Mouse (Mus musculus): ENCODE results near the gene Glod4. TPM values are rescaled to one million over a fixed set of nuclear protein-coding genes. Genes with fewer than 3 reads are reported as not detected.

The Glod4 gene
- polyA plus RNA-seq, 1 experiment from 2014 or later = 140 TPM

DNA sequence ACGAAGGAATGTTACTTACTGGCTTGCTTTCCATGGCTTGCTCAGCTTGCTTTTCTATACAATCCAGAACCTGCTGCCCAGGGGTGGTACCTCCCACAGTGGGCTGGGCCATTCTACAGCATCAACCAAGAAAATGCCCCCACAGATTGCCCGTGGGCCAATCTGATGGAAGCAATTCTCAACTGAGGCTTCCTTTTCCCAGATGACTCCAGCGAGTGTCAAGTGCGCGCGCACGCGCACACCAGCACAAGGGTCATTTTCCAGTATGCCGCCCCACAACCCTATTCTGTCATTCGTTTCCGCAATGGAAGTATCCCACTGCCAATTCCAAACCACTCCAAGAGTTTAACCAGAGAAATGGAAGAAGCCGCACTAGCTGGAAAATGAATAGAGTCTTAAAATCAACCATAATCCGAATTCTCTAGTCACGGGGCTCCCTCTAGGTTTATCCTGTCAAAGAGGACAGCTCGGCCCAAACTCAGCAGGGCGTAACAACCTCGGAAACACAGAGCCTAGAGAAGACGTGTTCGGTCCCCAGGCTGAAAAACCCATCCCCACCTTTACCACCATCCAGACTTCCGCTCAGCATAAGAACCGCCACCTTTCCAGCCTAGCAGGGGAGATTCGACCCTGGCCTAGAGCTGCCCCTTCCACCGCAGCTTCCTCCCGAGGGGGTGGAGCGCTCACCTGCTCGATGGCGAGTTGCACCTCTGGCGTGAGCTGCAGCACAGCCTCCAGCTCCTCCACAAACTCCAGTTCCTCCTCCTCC, 64.6 kb downstream of the Glod4 start:
- Histone ChIP-seq H3K27me3 (ENCODE audit: low read depth, poor library complexity, severe bottlenecking) (no peaks in the 10 kb centered on the region), H3K36me3 (peaks cover 2% of the 10 kb centered on the region), H3K4me1 (peaks cover 12% of the 10 kb centered on the region), H3K9me3 (replicated peaks) (no peaks in the 10 kb centered on the region), H3K27ac (peak overlapping the region; percentile 73), H3K4me3 (peak overlapping the region; percentile 87)
- WGBS = 2% methylated on average over 28 of the region's 28 CpGs
- peak; percentile 35 for DNase-seq (ENCODE audit: low spot score)

DNA sequence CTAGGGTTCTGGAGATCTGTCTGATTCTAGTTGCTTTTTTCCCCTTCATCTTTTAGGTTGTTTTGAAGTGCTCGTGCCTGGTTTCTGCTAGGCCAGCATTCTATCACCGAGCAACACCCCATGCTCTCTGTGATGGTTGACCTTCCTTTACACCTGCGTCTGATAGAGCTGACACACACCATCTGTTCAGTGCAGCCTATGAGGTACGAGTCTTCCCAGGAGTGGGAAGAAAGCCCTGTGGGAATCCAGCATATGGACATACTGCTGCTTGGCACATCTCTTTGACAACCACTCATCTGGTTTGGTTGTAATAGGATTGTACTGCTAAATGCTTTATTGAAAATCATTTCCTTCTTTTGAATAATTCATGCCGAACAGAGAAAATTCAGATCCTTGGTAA, 73.3 kb downstream of the Glod4 start:
- no peaks in the 10 kb centered on the region for H3K27me3 ChIP-seq (ENCODE audit: low read depth, poor library complexity, severe bottlenecking)
- H3K36me3 ChIP-seq = peaks cover 27% of the 10 kb centered on the region
- H3K4me1 ChIP-seq = no peaks in the 10 kb centered on the region
- no peaks in the 10 kb centered on the region for H3K9me3 ChIP-seq (replicated peaks)
- H3K27ac ChIP-seq = no peak overlapping the region
- H3K4me3 ChIP-seq = no peak overlapping the region
- DNase-seq (ENCODE audit: low spot score) = no peak
- 78% methylated on average over 5 of the region's 5 CpGs for WGBS

DNA sequence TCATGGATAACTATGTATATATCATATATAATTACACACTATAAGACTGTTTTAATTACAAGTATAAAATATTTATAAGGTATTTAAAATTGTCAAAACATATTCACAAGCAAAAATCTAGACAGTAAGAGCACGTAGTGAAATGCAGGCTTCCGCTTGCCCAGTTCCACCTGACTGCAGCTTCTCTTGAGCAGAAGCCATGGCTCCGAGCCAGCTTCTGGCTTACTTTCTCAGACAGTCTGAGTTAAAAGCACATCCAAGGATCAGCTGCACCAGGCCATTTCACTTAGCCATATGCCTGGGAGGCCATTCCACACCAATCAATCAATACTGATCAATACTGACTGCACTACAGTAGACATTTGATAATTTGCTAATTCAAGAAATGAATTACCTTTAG, 74.5 kb downstream of the Glod4 start:
- WGBS = 88% methylated on average over 3 of the region's 3 CpGs

DNA sequence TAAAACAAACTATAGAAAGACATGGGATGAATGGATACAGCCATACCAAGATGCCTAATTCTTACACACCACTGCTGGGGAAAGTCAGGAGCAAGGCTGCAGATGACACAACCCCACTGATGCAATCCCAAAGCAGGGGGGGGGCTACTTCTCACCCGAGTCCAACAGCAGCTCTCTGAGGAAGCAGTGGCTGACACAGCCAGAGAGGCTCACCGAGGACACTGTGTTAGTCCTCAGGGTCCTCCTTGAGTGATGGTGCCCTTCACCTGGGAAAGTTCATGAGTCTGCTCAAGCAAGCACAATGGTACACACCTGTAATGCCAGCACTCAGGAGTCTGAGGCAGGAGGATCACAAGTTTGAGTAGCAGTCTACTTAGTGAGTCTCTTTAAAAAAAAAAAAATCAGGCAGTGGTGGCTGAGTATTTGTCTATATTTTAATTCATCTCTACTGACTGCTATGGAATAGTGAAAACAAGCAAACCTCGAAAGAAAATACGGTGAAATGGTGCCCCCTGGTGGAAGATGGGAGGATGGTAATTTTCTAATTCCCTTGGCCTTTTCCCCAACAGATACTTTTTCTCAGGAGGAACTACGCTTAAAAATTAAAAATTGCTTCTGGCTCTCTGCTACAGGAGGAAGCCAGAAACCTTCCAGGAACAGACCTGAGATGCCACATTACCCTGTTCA, 76.3 kb downstream of the Glod4 start:
- Histone ChIP-seq H3K9me3 (replicated peaks) (no peaks in the 10 kb centered on the region), H3K36me3 (peaks cover 23% of the 10 kb centered on the region), H3K4me1 (no peaks in the 10 kb centered on the region), H3K27ac (no peak overlapping the region), H3K27me3 (ENCODE audit: low read depth, poor library complexity, severe bottlenecking) (no peaks in the 10 kb centered on the region), H3K4me3 (no peak overlapping the region)
- whole genome bisulfite sequencing = 38% methylated on average over 5 of the region's 5 CpGs
- peak; percentile 76 for DNase-seq (ENCODE audit: low spot score)

More for the DNA sequence above, 74.5 kb downstream of the Glod4 start:
- H3K4me3 ChIP-seq = no peak overlapping the region
- H3K9me3 ChIP-seq (replicated peaks) = no peaks in the 10 kb centered on the region
- H3K27me3 ChIP-seq (ENCODE audit: low read depth, poor library complexity, severe bottlenecking) = no peaks in the 10 kb centered on the region
- H3K27ac ChIP-seq = no peak overlapping the region
- H3K36me3 ChIP-seq = peaks cover 25% of the 10 kb centered on the region
- no peaks in the 10 kb centered on the region for H3K4me1 ChIP-seq
- no peak for DNase-seq (ENCODE audit: low spot score)

DNA sequence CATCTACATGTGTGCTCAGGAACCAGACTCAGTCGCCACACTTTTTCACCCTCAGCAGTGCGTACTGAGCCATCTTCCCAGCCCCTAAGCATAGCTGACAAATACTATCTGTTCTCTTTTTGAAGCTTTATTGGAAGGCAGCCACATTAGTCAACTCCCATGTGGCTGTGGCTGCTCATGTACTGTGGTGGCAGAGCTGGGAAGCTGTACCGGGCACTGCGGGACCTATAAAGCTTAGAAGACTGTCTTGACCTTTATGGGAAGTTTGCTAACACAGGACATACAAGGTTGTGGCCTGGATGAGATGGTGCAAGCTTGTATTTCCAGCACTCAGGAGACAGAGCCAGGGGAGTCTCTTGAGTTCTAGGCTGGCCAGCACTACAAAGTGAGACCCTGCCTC, 76.9 kb downstream of the Glod4 start:
- no peak overlapping the region for H3K27ac ChIP-seq
- H3K4me1 ChIP-seq = no peaks in the 10 kb centered on the region
- no peaks in the 10 kb centered on the region for H3K27me3 ChIP-seq (ENCODE audit: low read depth, poor library complexity, severe bottlenecking)
- no peaks in the 10 kb centered on the region for H3K9me3 ChIP-seq (replicated peaks)
- 95% methylated on average over 4 of the region's 4 CpGs for WGBS
- no peak for DNase-seq (ENCODE audit: low spot score)
- peaks cover 21% of the 10 kb centered on the region for H3K36me3 ChIP-seq
- H3K4me3 ChIP-seq = no peak overlapping the region

DNA sequence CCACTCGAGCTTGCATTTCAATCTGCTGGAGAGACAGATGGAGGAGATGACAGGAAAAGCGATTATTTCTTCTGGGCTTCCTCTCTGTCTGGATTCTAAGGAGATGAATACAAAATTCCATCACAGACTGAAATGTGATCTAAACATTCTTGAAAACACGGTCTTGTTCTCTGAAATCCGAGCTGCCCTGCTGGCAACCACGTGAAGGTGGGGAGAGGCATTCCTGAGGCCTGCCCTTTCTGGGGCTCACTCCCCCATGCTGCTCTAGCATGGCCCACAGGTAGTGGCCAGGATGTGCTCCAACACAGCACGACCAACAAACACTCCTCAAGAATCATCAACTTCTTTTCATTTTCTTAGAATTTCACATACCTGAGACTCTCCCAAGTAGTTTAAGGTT, 83.3 kb downstream of the Glod4 start:
- no peak for DNase-seq (ENCODE audit: low spot score)
- H3K4me3 ChIP-seq = no peak overlapping the region
- H3K4me1 ChIP-seq = peaks cover 9% of the 10 kb centered on the region
- H3K27me3 ChIP-seq (ENCODE audit: low read depth, poor library complexity, severe bottlenecking) = no peaks in the 10 kb centered on the region
- H3K36me3 ChIP-seq = peaks cover 44% of the 10 kb centered on the region
- H3K27ac ChIP-seq = peak overlapping the region; percentile 56; the same call in 1 of the 2 replicates
- no peaks in the 10 kb centered on the region for H3K9me3 ChIP-seq (replicated peaks)
- WGBS = 56% methylated on average over 6 of the region's 6 CpGs

DNA sequence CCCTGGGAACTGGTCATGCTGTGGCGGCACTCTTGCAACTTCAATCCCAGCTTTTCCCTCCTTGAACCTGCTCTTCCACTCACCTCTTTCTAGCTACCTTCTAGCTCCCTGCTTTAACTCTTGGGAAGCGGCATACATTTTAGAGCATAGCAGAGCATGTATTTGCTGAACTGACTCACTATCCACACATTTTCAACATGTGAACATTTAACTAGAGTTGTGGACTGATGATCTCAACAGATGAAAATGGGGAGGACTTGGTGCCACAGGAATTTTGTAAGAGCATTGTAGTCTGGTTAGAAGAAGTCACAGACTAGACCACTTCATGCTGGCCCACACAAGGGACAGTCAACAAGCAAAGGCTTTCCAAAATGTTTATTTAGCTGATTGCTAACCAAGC, 85.2 kb downstream of the Glod4 start:
- Histone ChIP-seq H3K9me3 (replicated peaks) (no peaks in the 10 kb centered on the region), H3K27ac (no peak overlapping the region), H3K4me1 (peaks cover 9% of the 10 kb centered on the region), H3K4me3 (no peak overlapping the region), H3K36me3 (peaks cover 55% of the 10 kb centered on the region), H3K27me3 (ENCODE audit: low read depth, poor library complexity, severe bottlenecking) (no peaks in the 10 kb centered on the region)
- WGBS = 94% methylated on average over 2 of the region's 2 CpGs
- no peak for DNase-seq (ENCODE audit: low spot score)

DNA sequence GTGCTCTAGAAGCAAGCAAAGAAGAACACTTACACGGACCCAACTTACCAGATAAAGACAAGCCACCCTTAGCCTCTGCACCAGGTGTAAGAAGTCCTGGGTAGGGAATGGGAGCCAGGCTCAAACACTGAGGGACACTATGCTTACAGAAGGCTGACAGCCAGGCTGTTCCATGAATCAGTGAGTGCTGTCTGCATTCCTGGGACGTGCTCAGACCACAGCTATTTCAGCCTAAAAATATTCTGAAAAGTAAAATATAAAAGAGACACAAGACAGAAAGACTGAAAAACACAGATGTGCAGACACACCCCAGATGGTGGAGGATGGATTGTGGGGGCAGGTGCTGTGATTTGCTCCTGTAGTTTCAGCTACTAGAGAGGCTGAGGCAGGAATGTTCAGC, 88.7 kb downstream of the Glod4 start:
- Histone ChIP-seq H3K36me3 (peaks cover 33% of the 10 kb centered on the region), H3K27me3 (ENCODE audit: low read depth, poor library complexity, severe bottlenecking) (no peaks in the 10 kb centered on the region), H3K4me1 (peaks cover 4% of the 10 kb centered on the region), H3K9me3 (replicated peaks) (no peaks in the 10 kb centered on the region), H3K27ac (no peak overlapping the region), H3K4me3 (no peak overlapping the region)
- 94% methylated on average over 2 of the region's 2 CpGs for WGBS
- no peak for DNase-seq (ENCODE audit: low spot score)

DNA sequence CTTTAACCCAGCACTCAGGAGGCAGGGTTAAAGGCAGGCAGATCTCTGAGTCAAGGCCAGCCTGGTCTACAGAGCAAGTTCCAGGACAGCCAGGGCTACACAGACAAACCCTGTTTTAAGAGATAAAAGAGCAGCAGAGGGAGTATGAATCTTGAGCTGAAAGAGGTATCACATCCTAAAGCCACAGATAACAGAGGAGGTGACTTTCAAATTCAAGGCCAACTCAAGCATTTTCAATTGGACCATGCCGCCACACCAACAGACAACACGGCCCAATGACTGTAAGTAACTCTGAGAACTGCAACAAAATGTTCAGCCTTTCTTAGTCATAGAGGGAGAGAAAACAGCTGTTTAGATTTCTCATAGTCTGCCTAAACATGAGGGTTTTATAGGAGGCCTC, 89.3 kb downstream of the Glod4 start:
- Histone ChIP-seq H3K4me1 (0 out of 2 replicates have a peak, but pooled peaks cover 3% of the 10 kb centered on the region), H3K27ac (no peak overlapping the region), H3K4me3 (no peak overlapping the region), H3K9me3 (replicated peaks) (no peaks in the 10 kb centered on the region), H3K27me3 (ENCODE audit: low read depth, poor library complexity, severe bottlenecking) (no peaks in the 10 kb centered on the region), H3K36me3 (peaks cover 30% of the 10 kb centered on the region)
- no peak for DNase-seq (ENCODE audit: low spot score)
- 98% methylated on average over 2 of the region's 2 CpGs for whole genome bisulfite sequencing

DNA sequence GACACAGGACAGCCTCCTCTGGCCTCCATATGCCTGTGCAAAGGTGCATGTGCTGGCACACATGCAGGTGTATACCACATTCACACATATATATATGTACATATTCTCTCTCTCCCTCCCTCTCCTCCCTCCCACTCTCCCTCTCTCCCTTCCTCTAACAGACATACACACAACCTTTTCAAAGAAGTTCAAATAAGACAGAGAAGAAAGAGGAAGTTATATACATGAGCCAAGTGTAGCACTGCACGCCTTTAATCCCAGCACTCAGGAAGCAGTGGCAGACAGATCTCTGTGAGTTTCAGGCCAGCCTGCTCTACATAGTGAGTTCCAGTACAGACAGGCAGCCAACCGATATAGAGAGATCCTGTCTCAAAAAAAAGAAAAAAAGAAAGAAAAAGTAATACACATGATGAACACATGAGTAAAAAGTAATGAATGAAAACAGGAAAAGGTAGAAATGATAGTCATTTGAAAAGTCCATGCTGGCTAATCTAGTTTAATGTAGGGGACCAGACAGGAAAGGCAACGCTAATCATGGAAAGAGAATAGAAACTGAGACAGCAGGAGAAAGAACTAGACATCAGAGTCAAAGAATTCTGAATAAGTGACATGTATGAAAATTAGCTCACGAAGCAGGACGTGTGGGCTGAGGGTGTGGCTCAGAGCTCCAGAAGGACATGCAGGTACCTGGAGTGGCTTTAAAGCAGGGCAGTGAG, 90.1 kb downstream of the Glod4 start:
- 92% methylated on average over 5 of the region's 5 CpGs for WGBS
- no peak for DNase-seq (ENCODE audit: low spot score)
- Histone ChIP-seq H3K4me1 (0 out of 2 replicates have a peak, but pooled peaks cover 3% of the 10 kb centered on the region), H3K27ac (no peak overlapping the region), H3K27me3 (ENCODE audit: low read depth, poor library complexity, severe bottlenecking) (no peaks in the 10 kb centered on the region), H3K9me3 (replicated peaks) (no peaks in the 10 kb centered on the region), H3K4me3 (no peak overlapping the region), H3K36me3 (peaks cover 28% of the 10 kb centered on the region)

DNA sequence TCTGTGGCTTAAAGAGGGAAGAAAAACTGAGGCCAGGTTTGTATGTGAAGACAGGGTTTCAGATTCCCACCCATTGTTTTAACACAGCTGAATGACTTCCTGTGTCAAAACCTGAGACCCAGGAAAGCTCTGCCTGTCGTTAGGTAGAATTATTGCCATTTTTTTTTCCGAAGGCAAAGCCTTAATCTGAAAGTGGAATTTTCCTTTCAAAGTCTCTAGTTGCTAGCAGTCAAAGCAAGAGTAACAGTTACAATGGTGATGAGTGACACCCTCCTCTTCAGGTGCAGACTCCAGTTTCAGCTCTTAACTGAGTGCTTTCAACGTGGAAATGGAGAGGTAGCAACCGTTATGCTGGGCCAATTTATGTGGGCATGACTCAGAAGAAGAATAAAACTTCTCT, 92.5 kb downstream of the Glod4 start:
- Histone ChIP-seq H3K4me1 (peaks cover 3% of the 10 kb centered on the region; the same call in 1 of the 2 replicates), H3K27me3 (ENCODE audit: low read depth, poor library complexity, severe bottlenecking) (no peaks in the 10 kb centered on the region), H3K4me3 (no peak overlapping the region), H3K27ac (no peak overlapping the region), H3K9me3 (replicated peaks) (no peaks in the 10 kb centered on the region), H3K36me3 (peaks cover 17% of the 10 kb centered on the region)
- 70% methylated on average over 4 of the region's 4 CpGs for WGBS
- no peak for DNase-seq (ENCODE audit: low spot score)

DNA sequence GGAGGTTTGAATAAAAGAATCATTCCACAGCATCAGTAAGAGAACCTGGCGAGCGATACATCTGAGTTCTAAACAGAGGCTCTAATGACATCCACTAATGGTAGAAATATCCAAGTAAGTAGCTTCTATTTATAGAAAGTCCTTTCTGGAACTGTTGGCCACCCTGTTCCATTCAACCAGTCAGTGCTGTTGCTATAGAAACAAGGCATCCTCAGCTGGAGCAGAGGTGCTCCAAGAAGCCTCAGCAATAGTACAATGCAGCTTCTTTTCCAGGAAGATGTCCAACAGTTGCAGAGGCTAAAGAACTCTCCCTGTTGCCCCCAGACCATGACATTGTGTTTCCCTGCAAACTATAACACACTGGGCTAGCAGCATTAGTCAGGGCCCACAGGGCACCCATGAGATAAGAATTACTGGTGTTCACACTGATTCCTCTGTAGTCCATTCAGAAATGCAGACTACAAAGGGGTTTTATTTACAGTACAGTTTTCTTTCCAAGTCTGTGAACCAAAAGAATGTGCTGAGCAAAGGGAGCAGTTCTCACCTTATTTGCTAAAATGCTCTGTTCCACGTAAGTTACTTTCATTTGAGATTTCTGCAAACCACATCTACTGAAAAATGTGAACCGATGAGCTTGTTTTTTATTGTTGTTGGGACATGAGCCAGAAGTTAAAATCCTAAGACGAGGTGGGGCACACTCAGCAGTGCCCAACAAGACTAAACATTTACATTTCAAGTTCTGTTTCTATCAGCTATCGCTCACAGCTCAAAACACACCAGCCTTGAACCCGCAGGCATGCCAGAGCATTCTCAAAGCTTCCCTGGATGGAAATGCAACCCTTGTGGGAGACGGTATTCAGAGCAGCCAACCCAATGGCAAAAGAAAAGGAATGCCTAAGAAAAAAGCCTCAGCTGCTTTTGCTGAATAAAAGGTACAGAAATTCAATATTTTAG, 95.2 kb downstream of the Glod4 start:
- no peak overlapping the region for H3K27ac ChIP-seq
- no peaks in the 10 kb centered on the region for H3K9me3 ChIP-seq (replicated peaks)
- H3K4me1 ChIP-seq = peaks cover 3% of the 10 kb centered on the region; the same call in 1 of the 2 replicates
- no peak overlapping the region for H3K4me3 ChIP-seq
- no peak for DNase-seq (ENCODE audit: low spot score)
- H3K27me3 ChIP-seq (ENCODE audit: low read depth, poor library complexity, severe bottlenecking) = no peaks in the 10 kb centered on the region
- peaks cover 9% of the 10 kb centered on the region; the same call in 1 of the 2 replicates for H3K36me3 ChIP-seq
- WGBS = 91% methylated on average over 8 of the region's 8 CpGs

Data from limb, embryonic 10.5 days (tissue).